Comparison of ENCODE assay signal across 12 mouse cellular contexts in the genomic region with DNA sequence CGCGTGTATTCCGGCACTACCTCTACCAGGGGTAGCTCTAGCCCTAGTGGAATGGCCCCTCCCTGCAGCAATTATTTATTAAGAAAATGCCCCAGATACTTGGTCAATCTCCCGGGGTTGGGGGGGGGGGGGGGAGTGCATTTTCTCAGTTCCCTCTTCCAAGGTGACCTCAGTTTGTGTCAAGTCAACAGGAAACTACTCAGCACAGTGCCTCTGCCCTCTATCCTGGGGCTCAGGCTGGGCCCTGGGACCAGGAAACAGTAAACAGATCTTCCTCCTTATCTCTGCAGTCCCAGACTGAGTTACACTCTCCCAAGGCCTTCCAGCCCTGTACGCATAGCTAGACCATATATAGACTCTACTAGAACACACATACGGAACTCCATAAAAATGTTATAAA. TPM values are rescaled to one million over a fixed set of nuclear protein-coding genes. Genes with fewer than 3 reads are reported as not detected.
DNase-seq lines count a peak whose midpoint lies in the region; ATAC-seq and TF ChIP-seq lines count a peak whose summit lies in the region.
"Had no signal": no experiment of that assay in that cellular context is flagged by ENCODE, and none has a peak within 500 bp of the region (broad histone marks: within the 10 kb centered on the region; RNA-seq: fewer than 3 reads in every experiment).

No protein-coding gene starts in this region.

- 0 out of 2 replicates have a peak, but pooled peaks cover 2% of the 10 kb centered on the region for H3K4me1 ChIP-seq in intestine, embryonic 15.5 days (replicated peaks)
- H3K4me1 ChIP-seq in intestine, postnatal 0 days (replicated peaks; ENCODE audit: control insufficient read depth, insufficient read depth, low read length): no peaks in the 10 kb centered on the region

- WGBS in intestine, embryonic 15.5 days: 55% methylated on average over 6 of the region's 6 CpGs
- 61% methylated on average over 6 of the region's 6 CpGs for WGBS in intestine, postnatal 0 days

- H3K9ac ChIP-seq in intestine, embryonic 15.5 days: no peak overlapping the region
- H3K9ac ChIP-seq in intestine, postnatal 0 days (ENCODE audit: low read depth, low read length): no peak overlapping the region

- ATAC-seq in intestine, embryonic 15.5 days: peak; percentile 63
- no peak; the same call in 1 of the 2 replicates for ATAC-seq in intestine, postnatal 0 days

- H3K4me2 ChIP-seq in intestine, embryonic 15.5 days (replicated peaks): no peak overlapping the region
- no peak overlapping the region for H3K4me2 ChIP-seq in intestine, postnatal 0 days (replicated peaks; ENCODE audit: low read depth)

- H3K36me3 ChIP-seq in intestine, embryonic 15.5 days: no peaks in the 10 kb centered on the region
- H3K36me3 ChIP-seq in intestine, postnatal 0 days (ENCODE audit: control insufficient read depth, insufficient read depth): no peaks in the 10 kb centered on the region
- H3K36me3 ChIP-seq: G1E; midbrain, embryonic 15.5 days had no signal

- H3K27ac ChIP-seq in intestine, embryonic 15.5 days: no peak overlapping the region
- no peak overlapping the region for H3K27ac ChIP-seq in intestine, postnatal 0 days (ENCODE audit: low read depth, low read length)

- DNase-seq in embryo, embryonic 10 days (ENCODE audit: low spot score): peak; percentile 12
- no peak for DNase-seq in embryo, embryonic 10.5 days (ENCODE audit: low spot score)
- DNase-seq in liver: peak; percentile 82
- peak; percentile 18 to 42 for DNase-seq in spleen, postnatal 10 days (ENCODE audit: low spot score in 2 of 2)
- DNase-seq in adrenal gland, adult 8-10 months: no peak
- no peak for DNase-seq in cerebellum, adult 9-10 months
- DNase-seq: cerebellum, adult 11 months had no signal

- no peak overlapping the region for H3K4me3 ChIP-seq in intestine, embryonic 15.5 days (replicated peaks)
- no peak overlapping the region for H3K4me3 ChIP-seq in intestine, postnatal 0 days (ENCODE audit: low read depth, low read length)

- H3K9me3 ChIP-seq in intestine, embryonic 15.5 days: no peaks in the 10 kb centered on the region
- H3K9me3 ChIP-seq in intestine, postnatal 0 days (ENCODE audit: control insufficient read depth): no peaks in the 10 kb centered on the region
- H3K9me3 ChIP-seq: midbrain, embryonic 15.5 days had no signal

- no peak for TF ChIP-seq CTCF in intestine, postnatal 0 days (IDR thresholded peaks at IDR 0.05; ENCODE audit: low read depth)

- H3K27me3 ChIP-seq in intestine, embryonic 15.5 days (replicated peaks): no peaks in the 10 kb centered on the region
- H3K27me3 ChIP-seq in intestine, postnatal 0 days (replicated peaks; ENCODE audit: control insufficient read depth, insufficient read depth, low read length): no peaks in the 10 kb centered on the region
- H3K27me3 ChIP-seq: midbrain, embryonic 15.5 days had no signal

RNA-seq across cellular contexts. Expression of gene Adgrf5, which starts 32.4 kb away (rescaled TPM):
- 11.6 and 11.8 TPM in 2 replicates for polyA plus RNA-seq in intestine, embryonic 15.5 days (2015; fragmentation: Nextera tagmentation; extraction: Ambion mirVana)
- 3.7 and 4.2 TPM in 2 replicates for polyA plus RNA-seq in intestine, postnatal 0 days (2015; fragmentation: Nextera tagmentation; extraction: Ambion mirVana)
- 100 to 1,000 TPM in 2 of 4 experiments, 10 to 100 TPM in 2; 79.8 to 113 (median 100) TPM for total RNA-seq in adrenal gland, adult 8-10 months (2022)
- polyA plus RNA-seq: G1E had no signal

RNA-seq across cellular contexts. Expression of gene Adgrf1, which starts 57.7 kb away (rescaled TPM):
- polyA plus RNA-seq in intestine, embryonic 15.5 days (2015; fragmentation: Nextera tagmentation; extraction: Ambion mirVana): 0.15 and 0.19 TPM in 2 replicates
- polyA plus RNA-seq in intestine, postnatal 0 days (2015; fragmentation: Nextera tagmentation; extraction: Ambion mirVana): 0.38 and 0.55 TPM in 2 replicates
- total RNA-seq in adrenal gland, adult 8-10 months (2022): not detected
- total RNA-seq: left cerebral cortex, postnatal 14 days had no signal
- polyA plus RNA-seq: G1E; midbrain, embryonic 15.5 days had no signal

Comparison
In these comparisons a context has a peak if more than half of its experiments do, and no peak if none do; other contexts are left out.
1. DNase-seq: peak in embryo, embryonic 10 days (single experiment), liver (single experiment) and spleen, postnatal 10 days (2 of 2); none in embryo, embryonic 10.5 days (single experiment), adrenal gland, adult 8-10 months (single experiment) and cerebellum, adult 9-10 months (single experiment).